Mouse (Mus musculus) embryo, embryonic 11 days (tissue): ENCODE data around the gene Atp6ap1l.

ENCODE experiments used
- DNase-seq: peaks from one replicate; pipeline ENCODE4 v3.0.0-alpha.2; 2015

The Atp6ap1l gene

DNA sequence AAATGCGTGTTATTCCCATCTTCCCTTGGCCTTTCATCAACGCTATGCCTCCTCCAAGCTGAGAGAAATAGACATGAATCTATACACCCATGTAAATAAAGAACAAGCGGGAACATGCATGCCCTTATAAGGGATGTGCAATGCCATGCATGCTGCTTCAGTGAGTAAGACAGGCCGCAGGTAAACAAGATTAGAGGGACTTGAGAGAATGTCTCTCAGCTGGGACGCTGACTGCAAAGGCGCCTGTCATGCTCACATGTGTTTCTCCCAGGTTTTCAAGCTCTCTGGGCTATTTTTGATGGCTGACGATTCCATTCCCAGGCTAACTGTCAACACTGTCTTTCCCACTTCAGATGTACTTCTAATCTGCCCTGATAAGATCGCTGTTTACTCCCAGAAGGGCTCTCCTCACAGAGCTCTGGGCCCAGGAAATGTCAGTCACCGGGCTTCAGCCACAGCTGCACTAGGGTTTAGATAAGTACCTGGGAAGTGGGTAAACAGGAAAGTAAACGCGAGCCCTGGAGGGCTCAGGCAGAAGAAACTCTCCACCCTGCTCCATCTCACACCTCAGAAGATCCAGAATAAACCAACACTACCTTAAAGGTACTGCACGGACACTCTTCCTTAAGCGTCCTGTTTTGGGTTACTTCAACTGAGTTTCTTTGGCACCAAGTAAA, 19.2 kb downstream of the Atp6ap1l start:
- peak; percentile 14 for DNase-seq

DNA sequence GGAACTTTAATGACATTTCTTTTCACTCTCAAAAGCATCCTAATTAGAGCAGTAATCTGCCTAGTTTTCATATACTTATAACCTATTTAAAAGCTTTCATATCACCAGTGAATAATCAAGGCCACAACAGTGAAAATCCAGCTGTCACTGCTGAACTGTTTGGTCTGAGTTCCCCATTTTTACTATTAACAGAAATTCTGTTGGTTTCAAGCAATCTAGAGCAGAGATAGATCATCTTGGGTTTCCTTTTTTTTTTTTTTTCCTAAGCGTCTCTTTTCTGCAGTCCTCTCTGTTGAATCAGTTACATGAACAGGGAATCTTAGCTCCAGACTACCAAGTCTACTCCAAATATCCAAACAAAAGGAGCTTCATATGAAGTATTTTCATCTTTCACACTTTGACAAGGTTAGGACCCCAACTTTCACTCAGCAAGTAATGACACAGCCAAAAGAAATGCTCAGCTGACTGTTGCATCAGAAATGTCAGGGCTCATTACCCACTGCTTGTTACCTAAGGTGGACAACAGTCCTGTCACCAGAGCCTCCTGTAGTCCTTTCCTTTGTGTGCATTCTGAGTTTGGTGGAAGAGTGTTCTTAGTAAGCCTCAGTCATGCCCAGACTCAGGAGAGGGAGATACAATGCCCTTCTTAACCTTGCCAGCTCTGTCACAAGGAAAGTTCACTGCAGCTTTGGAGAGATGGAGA, 23.3 kb downstream of the Atp6ap1l start:
- no peak for DNase-seq

DNA sequence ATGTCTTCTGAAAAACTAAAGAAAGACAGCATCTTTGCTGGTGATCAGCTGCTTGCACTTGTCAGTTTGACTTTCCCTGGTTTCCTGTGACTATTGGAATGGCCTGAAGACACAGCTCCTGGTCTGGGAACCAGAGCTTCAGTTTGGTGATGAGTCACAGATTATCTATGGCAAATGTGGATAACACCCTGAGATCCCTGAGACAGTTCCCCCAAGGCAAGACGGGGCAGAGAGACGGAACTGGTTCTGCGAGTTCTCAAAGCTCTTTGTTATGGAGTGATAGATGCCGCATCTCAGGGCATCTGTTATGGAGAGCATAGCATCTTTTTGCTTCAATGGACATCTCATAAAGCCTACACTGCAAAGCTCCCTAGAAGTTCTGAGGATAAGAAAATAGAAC, 33.6 kb downstream of the Atp6ap1l start:
- no peak for DNase-seq

DNA sequence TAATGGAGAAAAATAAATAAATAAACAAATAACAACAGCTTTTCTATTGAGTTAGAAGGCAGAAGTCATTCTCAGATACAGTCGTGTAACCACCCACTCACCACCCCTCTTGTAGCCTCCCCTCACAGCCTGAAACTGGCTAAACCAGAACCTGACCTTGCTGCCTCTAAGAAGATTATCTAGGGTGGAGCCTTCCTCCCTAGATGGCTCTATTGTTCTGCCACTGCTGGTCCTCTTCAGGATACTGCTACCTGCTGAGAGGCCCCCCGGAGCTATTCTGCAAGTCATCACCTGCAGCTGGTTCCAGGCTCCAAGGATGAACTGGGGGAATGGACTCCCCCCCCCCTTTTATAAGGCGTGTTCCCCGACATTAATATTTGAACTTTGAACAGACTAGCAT, 36.0 kb downstream of the Atp6ap1l start:
- DNase-seq, result no peak

DNA sequence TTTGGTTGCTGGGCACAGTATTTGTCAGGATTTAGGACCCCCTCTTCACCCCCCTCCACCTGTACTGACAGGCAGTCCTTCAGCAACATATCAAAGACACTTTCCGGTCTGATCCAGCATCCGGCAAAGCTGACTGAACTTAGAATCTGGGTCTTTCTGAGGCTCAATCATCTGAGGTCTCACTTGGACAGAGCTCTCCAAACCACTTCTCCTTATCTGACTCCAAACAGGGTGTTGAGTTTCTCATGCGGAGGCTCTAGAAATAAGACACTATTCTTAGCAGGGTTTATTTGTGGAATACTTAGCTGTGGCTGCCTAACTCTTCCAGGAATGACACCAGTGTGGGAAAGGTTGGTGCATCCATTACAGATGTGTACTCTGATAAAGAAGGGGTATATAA, 43.0 kb downstream of the Atp6ap1l start:
- DNase-seq, result no peak

DNA sequence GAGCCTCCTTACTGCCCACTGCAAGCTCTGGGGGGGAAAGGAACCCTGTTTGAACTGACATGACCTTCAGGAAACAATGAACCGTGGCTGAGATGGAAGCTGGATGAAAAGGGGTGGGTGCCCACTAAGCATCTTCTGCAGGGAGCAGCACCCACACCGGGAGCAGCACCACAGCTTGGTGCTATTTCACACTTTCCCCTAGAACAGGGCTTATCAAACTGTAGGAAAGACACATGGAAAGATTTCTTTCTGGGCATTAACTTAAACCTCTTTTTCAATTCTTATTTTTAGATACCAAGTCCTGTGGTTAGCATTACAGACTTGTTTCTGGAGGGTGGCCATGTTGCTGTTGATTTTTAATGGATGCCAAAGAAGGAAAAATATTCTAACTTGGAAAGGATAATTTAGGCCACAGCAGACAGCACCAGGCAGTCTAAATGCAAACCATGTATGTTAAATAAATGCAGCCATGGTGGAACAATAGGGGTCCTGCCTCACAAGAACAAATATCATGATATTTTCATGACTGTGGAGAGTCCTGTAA, 44.2 kb downstream of the Atp6ap1l start:
- no peak for DNase-seq

DNA sequence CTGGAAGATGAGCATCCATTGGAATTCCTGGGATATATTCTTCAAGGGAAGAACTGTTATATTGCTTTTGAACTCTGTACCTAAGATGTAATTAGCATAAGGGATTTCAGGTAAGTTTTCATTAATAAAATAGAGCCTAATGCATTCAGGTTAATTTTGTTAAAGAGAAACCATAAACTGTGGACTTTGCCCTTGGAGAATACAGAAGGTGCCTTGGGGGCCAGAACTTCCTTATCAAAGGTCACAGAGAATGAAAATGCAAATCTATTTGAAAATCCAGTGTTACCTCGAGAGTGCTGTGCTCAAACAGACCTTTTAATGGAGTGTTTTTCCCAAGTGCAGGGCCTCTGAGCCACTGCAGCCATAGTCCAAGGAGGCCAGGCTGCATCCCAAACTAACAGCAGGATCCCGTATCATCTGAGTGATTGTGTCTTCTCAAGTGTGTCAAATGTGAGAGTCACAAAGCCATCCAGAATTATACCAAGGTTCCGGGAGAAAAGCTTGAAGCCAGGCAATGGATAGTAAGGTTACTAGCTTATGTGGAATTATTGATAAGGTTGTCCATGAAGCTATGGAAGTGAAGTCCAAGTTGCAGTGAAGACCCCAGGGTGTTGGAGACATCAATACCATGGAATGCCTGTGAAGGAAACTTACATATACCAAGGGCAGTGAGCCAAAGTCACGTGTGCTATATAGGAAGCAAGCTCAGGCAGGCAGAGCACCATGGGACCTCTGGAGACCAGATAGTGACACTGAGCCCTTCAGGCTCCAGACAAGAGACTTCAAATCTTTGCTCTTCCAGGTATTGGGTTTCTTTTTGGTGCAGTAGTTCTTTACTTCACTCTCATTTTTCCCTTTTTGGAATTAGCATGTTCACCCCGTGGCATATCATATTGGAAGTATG, 52.2 kb downstream of the Atp6ap1l start:
- no peak for DNase-seq

DNA sequence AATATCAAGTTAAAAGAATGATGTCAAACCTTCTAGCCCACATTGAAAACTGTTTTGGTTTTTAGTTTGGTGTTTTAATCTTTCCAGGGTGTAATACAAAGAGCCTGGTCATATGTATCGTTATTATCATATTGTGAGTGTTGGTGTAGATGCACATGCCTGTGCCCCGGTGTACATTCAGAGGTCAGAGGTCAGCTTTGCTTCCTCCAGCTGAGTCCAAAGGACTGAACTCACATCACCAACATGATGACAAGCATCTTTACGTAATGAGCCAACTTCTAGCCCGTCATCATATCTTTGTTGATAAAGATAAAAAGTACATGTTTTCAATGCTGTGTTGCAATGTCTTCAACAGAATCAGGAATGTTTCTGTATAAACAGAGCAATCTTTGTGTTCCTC, 53.4 kb downstream of the Atp6ap1l start:
- no peak for DNase-seq

DNA sequence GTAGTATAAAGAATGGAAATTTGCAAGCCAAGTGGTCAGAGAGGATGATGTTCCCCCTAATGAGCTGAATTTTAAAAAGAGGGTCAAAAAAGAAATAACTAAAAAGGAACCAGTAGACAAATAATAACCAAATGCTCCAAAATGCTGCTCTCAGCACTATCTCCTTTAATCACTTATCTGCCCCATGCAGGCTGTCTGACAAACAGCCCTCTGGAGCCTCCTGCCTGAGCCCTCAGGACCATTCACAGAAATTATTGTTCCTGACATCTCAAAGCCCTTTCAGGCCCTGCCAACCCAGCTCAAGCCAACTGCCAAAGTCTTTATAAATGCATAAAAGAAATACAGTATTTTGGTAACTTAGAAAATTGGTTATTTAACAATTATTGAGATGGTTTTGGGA, 61.0 kb downstream of the Atp6ap1l start:
- no peak for DNase-seq

DNA sequence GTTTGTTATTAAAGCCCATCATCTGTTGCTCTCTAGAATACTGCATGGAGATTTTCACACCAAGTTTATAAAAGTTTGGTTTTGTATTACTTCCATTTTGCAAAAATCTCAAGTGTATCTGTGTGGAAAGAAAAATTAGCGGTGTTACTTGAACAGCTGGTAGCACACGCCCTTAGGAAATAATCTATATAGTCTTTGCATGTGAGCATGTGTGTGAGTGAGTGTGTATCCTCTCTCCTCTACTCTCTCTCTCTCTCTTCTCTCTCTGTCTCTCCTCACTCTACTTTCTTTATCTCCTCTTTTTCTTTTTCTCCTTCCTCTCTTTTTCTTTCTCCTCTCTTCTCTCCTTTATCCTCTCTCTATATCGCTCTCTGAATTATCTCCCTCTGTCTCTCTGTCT, 61.7 kb downstream of the Atp6ap1l start:
- no peak for DNase-seq

DNA sequence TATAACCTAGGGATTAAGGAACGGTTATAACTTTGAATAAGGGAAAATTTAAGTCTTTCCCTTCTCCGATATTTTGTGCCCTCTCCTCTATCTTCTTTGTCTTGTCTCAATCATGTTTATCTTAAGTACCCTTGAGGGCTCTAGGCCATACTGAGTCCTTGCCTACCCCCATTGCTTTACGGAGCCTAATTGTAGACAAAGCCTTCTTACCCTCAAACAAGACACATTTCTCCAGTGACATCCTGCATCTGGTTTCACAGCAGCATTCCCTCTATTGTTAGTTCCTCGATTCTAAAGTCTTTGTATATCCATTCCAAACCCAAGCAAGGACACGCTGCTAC, 64.0 kb downstream of the Atp6ap1l start:
- DNase-seq, result no peak

DNA sequence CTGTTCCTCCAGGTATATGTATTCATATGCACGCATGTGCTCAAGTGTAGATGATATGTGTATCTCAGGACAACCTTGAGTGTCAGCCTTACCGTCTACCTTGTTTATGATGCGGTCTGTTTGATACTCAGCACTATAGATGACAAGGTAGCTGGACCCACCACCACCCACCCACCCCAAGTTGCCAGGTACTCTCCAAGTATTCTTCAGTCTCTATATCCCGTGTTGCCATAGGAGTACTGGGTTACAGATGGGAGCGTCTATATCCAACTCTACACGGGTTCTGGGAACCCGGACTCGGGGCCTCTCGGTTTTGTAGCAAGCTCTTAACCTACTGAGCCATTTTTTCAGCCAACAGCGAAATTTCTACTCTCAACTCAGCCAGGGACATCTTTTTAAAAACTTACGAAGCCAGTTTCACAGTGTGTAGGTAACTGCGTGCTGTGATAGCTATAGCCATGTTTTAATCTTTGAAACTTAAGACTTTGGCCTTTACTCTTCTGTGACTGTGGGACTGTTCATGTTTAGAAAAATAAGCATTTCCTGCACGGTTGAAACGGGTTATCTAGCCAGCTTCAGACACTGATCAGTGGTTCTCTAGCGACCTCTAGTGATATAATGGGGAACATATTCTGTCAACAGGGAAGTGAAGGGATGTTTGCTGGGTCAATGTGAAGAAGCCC, 64.5 kb downstream of the Atp6ap1l start:
- peak; percentile 83 for DNase-seq

DNA sequence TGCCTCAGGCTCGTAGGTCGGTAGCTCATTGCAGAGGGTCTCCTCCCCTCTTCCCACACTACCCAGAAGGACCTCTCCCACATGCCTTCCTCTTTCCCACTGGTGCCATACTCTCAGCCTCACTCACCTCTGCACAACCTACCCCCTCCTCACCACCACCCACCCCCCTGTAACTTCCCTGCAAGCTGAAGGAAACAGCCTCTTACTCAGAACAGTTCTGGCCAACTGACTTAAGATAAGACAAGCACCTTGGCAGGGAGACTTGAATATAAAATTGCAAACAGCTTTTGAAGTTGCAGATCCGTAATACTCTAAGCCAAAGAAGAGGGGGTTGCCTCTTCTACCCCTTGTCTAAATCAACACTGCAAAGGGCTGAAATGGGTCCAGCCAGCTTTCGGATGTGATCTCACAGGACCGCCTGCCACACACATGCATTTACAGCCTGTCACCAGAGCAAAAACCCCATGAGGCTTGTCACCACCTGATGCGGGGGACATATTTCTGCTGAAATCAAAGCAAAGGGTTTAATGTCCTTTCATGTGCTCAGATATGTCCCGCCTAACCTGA, 71.4 kb downstream of the Atp6ap1l start:
- no peak for DNase-seq
